Mouse (Mus musculus) testis, adult 2 months (tissue): ENCODE results near the gene Dcaf12l1. TPM values are rescaled to one million over a fixed set of nuclear protein-coding genes. Genes with fewer than 3 reads are reported as not detected.
"Not testable (repeated sequence)": the region's sequence is repeated elsewhere in the genome, so short reads cannot be mapped to it uniquely, and the experiment has no call there.

Experiments used
- H3K27ac ChIP-seq: fragments of 200-500 bp; 2 replicates; pipeline ENCODE4 v1.5.1; 2012; ENCODE audit warnings: low read depth, low read length; ENCODE audit not compliant: control insufficient read depth, insufficient read depth
- H3K27me3 ChIP-seq: fragments of 200-500 bp; 2 replicates; pipeline ENCODE4 v1.6.1; 2012; ENCODE audit warnings: mild to moderate bottlenecking, low read length, moderate library complexity; ENCODE audit not compliant: control insufficient read depth, insufficient read depth
- H3K36me3 ChIP-seq: fragments of 200-500 bp; 2 replicates; pipeline ENCODE4 v1.6.1; 2012; ENCODE audit warnings: mild to moderate bottlenecking, low read length; ENCODE audit not compliant: control insufficient read depth, insufficient read depth
- H3K4me1 ChIP-seq: fragments of 200-500 bp; 2 replicates; pipeline ENCODE4 v1.6.1; 2012; ENCODE audit warnings: low read length; ENCODE audit not compliant: control insufficient read depth, insufficient read depth
- H3K4me3 ChIP-seq: fragments of 200-500 bp; 2 replicates; pipeline ENCODE4 v1.5.1; 2012; ENCODE audit warnings: low read depth, mild to moderate bottlenecking, low read length, moderate library complexity, mixed read lengths; ENCODE audit not compliant: control insufficient read depth
- CTCF ChIP-seq: fragments of 200-500 bp; IDR thresholded peaks from 2 replicates; pipeline ENCODE4 v1.5.1; 2012; ENCODE audit warnings: low read depth, mild to moderate bottlenecking, inconsistent platforms, low read length, moderate library complexity; ENCODE audit not compliant: control insufficient read depth, insufficient read depth, insufficient replicate concordance
- POLR2A ChIP-seq: fragments of 200-500 bp; IDR thresholded peaks from 2 replicates; pipeline ENCODE4 v1.6.1; 2012; ENCODE audit warnings: low read depth, mild to moderate bottlenecking, inconsistent platforms, low read length, moderate library complexity; ENCODE audit not compliant: control insufficient read depth
- polyA plus RNA-seq: library from polyadenylated mRNA; depleted of rRNA; stranded (reverse); fragments of >200 nt; gene quantifications from 2 replicates; pipeline ENCODE4 v1.2.3, GENCODE M21; 2012; rRNA removed

Dcaf12l1 gene
- 1.8 and 2.1 TPM in 2 replicates for polyA plus RNA-seq

DNA sequence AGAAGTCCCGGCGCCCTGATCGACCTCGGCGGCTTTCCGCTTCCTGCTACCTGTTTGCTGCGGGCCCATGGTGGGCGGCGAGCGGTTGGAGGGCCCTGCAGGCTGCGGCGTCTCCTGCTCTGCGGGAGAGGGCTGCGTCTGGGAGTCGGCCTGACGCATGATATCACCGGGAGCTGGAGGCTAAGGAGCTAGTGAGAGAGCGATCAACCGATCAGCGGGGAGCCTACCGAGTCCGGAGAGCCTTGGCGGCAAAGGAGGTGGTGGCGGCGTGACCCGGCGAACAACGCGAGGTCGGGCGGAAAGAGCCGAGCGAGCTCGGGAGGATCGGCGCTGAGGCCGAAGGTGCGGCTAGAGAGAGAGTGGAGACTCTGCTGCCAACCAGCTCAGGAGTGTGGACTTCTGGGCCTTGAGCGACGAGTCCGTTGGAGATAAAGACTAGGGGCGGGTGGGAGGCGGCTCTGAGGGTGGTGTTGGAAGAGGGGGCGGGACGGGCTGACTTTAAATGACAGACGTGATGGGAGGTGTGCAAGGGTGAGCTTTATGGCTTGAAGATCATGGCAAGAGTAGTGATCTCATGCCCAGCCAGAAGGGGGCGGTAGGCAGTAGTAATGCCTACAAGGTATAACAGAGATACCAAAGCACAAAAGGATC lies at the start of gene Dcaf12l1:
Dcaf12l1 (minus strand) TSS at position 437 of the 651 bp plus-strand sequence.
- peak within 1 kb of the TSS; percentile 39 for H3K27ac ChIP-seq

DNA sequence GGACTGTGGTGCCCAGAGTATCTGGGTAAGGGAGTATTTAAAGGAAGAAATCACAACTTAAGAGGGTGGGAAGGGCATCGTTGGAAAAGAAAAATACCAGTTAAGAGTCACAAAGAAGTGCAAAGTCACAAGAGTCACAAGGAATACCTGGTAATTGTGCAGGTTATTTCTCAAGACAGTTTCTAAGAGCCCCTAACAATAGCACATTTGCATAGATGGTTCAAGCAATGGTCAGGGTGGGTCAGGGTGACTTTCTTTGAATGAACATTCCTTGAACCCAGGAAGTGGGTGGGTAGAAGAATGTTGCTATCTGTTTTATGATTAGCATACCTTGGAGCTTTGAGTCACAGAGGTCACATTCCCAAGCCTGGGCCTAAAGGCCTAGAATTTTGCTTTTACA lies 19.4 kb upstream of the Dcaf12l1 start:
- not testable (repeated sequence) for H3K36me3 ChIP-seq, H3K27ac ChIP-seq, H3K4me1 ChIP-seq

More for the DNA sequence above, at the start of gene Dcaf12l1:
- peak within 1 kb of the TSS; percentile 88 for H3K4me3 ChIP-seq
- H3K36me3 ChIP-seq, result no peaks in the 10 kb centered on the region
- H3K4me1 ChIP-seq, result peaks cover 2% of the 10 kb centered on the region; the same call in 1 of the 2 replicates
- TF ChIP-seq CTCF, result peak; percentile 17; the same call in 1 of the 2 replicates
- no peak for TF ChIP-seq POLR2A
- H3K27me3 ChIP-seq, result no peaks in the 10 kb centered on the region

DNA sequence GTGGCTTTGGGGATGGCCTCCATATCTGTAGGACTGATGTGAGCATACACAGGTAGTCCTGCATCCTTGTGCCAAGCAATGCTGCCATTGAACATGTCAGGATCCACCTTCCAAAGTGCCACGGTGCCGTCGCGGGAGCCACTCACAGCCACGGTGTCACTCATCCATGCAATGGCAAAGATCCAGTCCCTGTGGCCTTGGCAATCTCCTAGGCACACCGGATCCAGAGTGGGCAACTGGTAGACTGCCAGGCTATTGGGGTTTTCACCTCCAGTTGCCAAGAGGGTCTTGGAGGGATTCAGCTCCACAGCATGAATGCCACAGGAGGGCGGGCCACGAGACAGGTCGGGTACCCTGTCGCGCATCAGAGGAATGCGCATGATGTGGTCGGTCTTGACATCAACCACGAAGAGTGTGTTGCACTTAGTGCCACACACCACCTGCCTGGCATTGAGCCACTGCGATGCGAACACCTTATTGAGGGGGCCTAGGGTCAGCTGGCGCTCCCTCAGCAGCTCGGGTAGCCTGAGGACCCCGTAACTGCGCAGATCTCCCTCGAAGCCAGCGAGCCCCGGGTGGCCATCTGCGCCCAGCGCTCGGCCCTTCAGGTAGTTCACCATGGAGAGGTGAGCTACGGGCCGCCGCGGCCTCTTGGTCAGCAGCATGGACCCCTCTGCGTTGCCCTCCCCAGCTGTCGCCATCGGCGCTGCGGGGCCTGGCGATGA lies 799 bp downstream of the Dcaf12l1 start:
- no peak overlapping the region; the same call in 1 of the 2 replicates for H3K27ac ChIP-seq

More for the DNA sequence above, 19.4 kb upstream of the Dcaf12l1 start:
- not testable (repeated sequence) for H3K4me3 ChIP-seq, H3K27me3 ChIP-seq

More for the DNA sequence above, 799 bp downstream of the Dcaf12l1 start:
- Histone ChIP-seq H3K36me3 (no peaks in the 10 kb centered on the region), H3K4me1 (peaks cover 2% of the 10 kb centered on the region; the same call in 1 of the 2 replicates), H3K4me3 (peak overlapping the region; percentile 88), H3K27me3 (no peaks in the 10 kb centered on the region)
- TF ChIP-seq CTCF, result no peak
- TF ChIP-seq POLR2A, result no peak
